Mouse (Mus musculus) neural tube, embryonic 14.5 days (tissue): Measurements from ENCODE around the gene Dync1h1. TPM values are rescaled to one million over a fixed set of nuclear protein-coding genes. Genes with fewer than 3 reads are reported as not detected.

Experiments used
- ATAC-seq: fragments of 200-750 bp; cut with Nextera tagmentation; 2 replicates; pipeline ENCODE4 v1.8.0; 2017; ENCODE audit warnings: low read depth, mild to moderate bottlenecking, moderate TSS enrichment, moderate library complexity
- H3K27ac ChIP-seq: fragments of 300-500 bp; sonication (generic); 2 replicates; pipeline ENCODE4 v1.5.1; 2014; ENCODE audit warnings: low read depth, mild to moderate bottlenecking, control low read depth, low read length, moderate library complexity, mixed read lengths
- H3K27me3 ChIP-seq: fragments of 300-500 bp; sonication (generic); 2 replicates; pipeline ENCODE4 v1.6.1; 2014; ENCODE audit warnings: low read length; ENCODE audit not compliant: control insufficient read depth, insufficient read depth
- H3K36me3 ChIP-seq: fragments of 300-500 bp; sonication (generic); 2 replicates; pipeline ENCODE4 v1.6.1; 2014; ENCODE audit warnings: low read length, mixed read lengths; ENCODE audit not compliant: control insufficient read depth, insufficient read depth
- H3K4me1 ChIP-seq: fragments of 300-500 bp; sonication (generic); 2 replicates; pipeline ENCODE4 v1.6.1; 2014; ENCODE audit warnings: low read length; ENCODE audit not compliant: control insufficient read depth, insufficient read depth
- H3K4me2 ChIP-seq: fragments of 300-500 bp; sonication (generic); 2 replicates; pipeline ENCODE4 v1.6.1; 2014; ENCODE audit warnings: mild to moderate bottlenecking, low read depth, low read length, control low read depth
- H3K4me3 ChIP-seq: fragments of 300-500 bp; sonication (generic); 2 replicates; pipeline ENCODE4 v1.5.1; 2014; ENCODE audit warnings: low read depth, low read length, control low read depth, mixed read lengths
- H3K9ac ChIP-seq: fragments of 300-500 bp; sonication (generic); replicated peaks from 2 replicates; pipeline ENCODE4 v1.6.1; 2014; ENCODE audit warnings: low read depth, mild to moderate bottlenecking, control low read depth, low read length, mixed read lengths
- H3K9me3 ChIP-seq: fragments of 300-500 bp; sonication (generic); 2 replicates; pipeline ENCODE4 v1.6.1; 2016; ENCODE audit warnings: low read length; ENCODE audit not compliant: control insufficient read depth
- WGBS: fragments of 180-500 bp; shearing (Covaris S2); extraction: QIAGEN DNeasy Blood & Tissue Kit; methylation state at CpG from one replicate; pipeline ENCODE4 v1.1.7; 2014; 5-methylcytosine and 5-hydroxymethylcytosine counted together
- polyA plus RNA-seq: library from polyadenylated mRNA; unstranded; fragments of >200 nt; fragmentation: Nextera tagmentation; extraction: Ambion mirVana; gene quantifications from 2 replicates; pipeline ENCODE4 v1.2.1, GENCODE M21; 2014

Dync1h1 gene
- polyA plus RNA-seq = 107 and 142 TPM in 2 replicates

GRCm38 (mm10) chr12:110601241-110602218, at the start of gene Dync1h1:
Gene Dync1h1, plus strand, starts transcription at chr12:110601452.
- Histone ChIP-seq H3K9me3 (no peaks in the 10 kb centered on the region), H3K27me3 (no peaks in the 10 kb centered on the region), H3K4me2 (peak within 1 kb of the TSS; percentile 84), H3K9ac (peak within 1 kb of the TSS; percentile 98), H3K4me1 (peaks cover 19% of the 10 kb centered on the region), H3K36me3 (no peaks in the 10 kb centered on the region), H3K27ac (peak within 1 kb of the TSS; percentile 97), H3K4me3 (peak within 1 kb of the TSS; percentile 99)
- peak; percentile 95 for ATAC-seq
- WGBS = under 1% methylated on average over 101 of the region's 105 CpGs

- Histone ChIP-seq H3K27ac (no peak overlapping the region), H3K9me3 (no peaks in the 10 kb centered on the region), H3K27me3 (no peaks in the 10 kb centered on the region), H3K4me1 (no peaks in the 10 kb centered on the region), H3K36me3 (peaks cover 58% of the 10 kb centered on the region), H3K9ac (no peak overlapping the region), H3K4me2 (no peak overlapping the region), H3K4me3 (no peak overlapping the region)
- ATAC-seq = no peak
- WGBS = 91% methylated on average over 13 of the region's 13 CpGs
These were observed 49.1 kb upstream of the Dync1h1 start for GRCm38 (mm10) chr12:110552113-110552512.

GRCm38 (mm10) chr12:110553362-110553761, 47.9 kb upstream of the Dync1h1 start:
- Histone ChIP-seq H3K9me3 (no peaks in the 10 kb centered on the region), H3K27me3 (no peaks in the 10 kb centered on the region), H3K27ac (no peak overlapping the region), H3K36me3 (peaks cover 61% of the 10 kb centered on the region), H3K4me1 (no peaks in the 10 kb centered on the region), H3K9ac (no peak overlapping the region), H3K4me3 (no peak overlapping the region), H3K4me2 (no peak overlapping the region)
- 90% methylated on average over 5 of the region's 5 CpGs for WGBS
- no peak for ATAC-seq

GRCm38 (mm10) chr12:110555536-110556240, 45.6 kb upstream of the Dync1h1 start:
- H3K9ac ChIP-seq = no peak overlapping the region
- H3K36me3 ChIP-seq = peaks cover 56% of the 10 kb centered on the region
- no peaks in the 10 kb centered on the region for H3K9me3 ChIP-seq
- H3K4me1 ChIP-seq = no peaks in the 10 kb centered on the region
- no peak overlapping the region for H3K27ac ChIP-seq
- 94% methylated on average over 21 of the region's 21 CpGs for WGBS
- no peaks in the 10 kb centered on the region for H3K27me3 ChIP-seq
- H3K4me2 ChIP-seq = no peak overlapping the region
- ATAC-seq = no peak
- H3K4me3 ChIP-seq = no peak overlapping the region

GRCm38 (mm10) chr12:110556861-110557628, 44.2 kb upstream of the Dync1h1 start:
- peaks cover 56% of the 10 kb centered on the region for H3K36me3 ChIP-seq
- no peak overlapping the region for H3K27ac ChIP-seq
- no peaks in the 10 kb centered on the region for H3K9me3 ChIP-seq
- ATAC-seq = no peak
- WGBS = 86% methylated on average over 18 of the region's 18 CpGs
- no peak overlapping the region for H3K9ac ChIP-seq
- no peak overlapping the region for H3K4me3 ChIP-seq
- H3K27me3 ChIP-seq = no peaks in the 10 kb centered on the region
- no peak overlapping the region for H3K4me2 ChIP-seq
- no peaks in the 10 kb centered on the region for H3K4me1 ChIP-seq

- WGBS = 98% methylated on average over 7 of the region's 7 CpGs
- no peak overlapping the region for H3K4me2 ChIP-seq
- peaks cover 53% of the 10 kb centered on the region for H3K36me3 ChIP-seq
- no peak overlapping the region for H3K9ac ChIP-seq
- no peak for ATAC-seq
- H3K9me3 ChIP-seq = no peaks in the 10 kb centered on the region
- no peak overlapping the region for H3K27ac ChIP-seq
- H3K27me3 ChIP-seq = no peaks in the 10 kb centered on the region
- H3K4me1 ChIP-seq = no peaks in the 10 kb centered on the region
- no peak overlapping the region for H3K4me3 ChIP-seq
These were observed 43.1 kb upstream of the Dync1h1 start for GRCm38 (mm10) chr12:110558175-110558574.

GRCm38 (mm10) chr12:110563383-110563782, 37.9 kb upstream of the Dync1h1 start:
- no peak for ATAC-seq
- no peak overlapping the region for H3K4me3 ChIP-seq
- WGBS = 94% methylated on average over 11 of the region's 11 CpGs
- H3K4me1 ChIP-seq = no peaks in the 10 kb centered on the region
- H3K27me3 ChIP-seq = no peaks in the 10 kb centered on the region
- peaks cover 31% of the 10 kb centered on the region for H3K36me3 ChIP-seq
- H3K4me2 ChIP-seq = no peak overlapping the region
- H3K9ac ChIP-seq = no peak overlapping the region
- no peak overlapping the region for H3K27ac ChIP-seq
- H3K9me3 ChIP-seq = no peaks in the 10 kb centered on the region

- Histone ChIP-seq H3K4me3 (no peak overlapping the region), H3K27ac (no peak overlapping the region), H3K27me3 (no peaks in the 10 kb centered on the region), H3K4me1 (no peaks in the 10 kb centered on the region), H3K36me3 (peaks cover 32% of the 10 kb centered on the region), H3K9ac (no peak overlapping the region), H3K4me2 (no peak overlapping the region), H3K9me3 (no peaks in the 10 kb centered on the region)
- ATAC-seq = no peak
- 95% methylated on average over 11 of the region's 11 CpGs for WGBS
These were observed 36.4 kb upstream of the Dync1h1 start for GRCm38 (mm10) chr12:110564848-110565247.
